ENCODE assay signal across 26 mouse cellular contexts in genomic region chr17:82606642-82607175, GRCm38 (mm10).
DNase-seq lines count a peak whose midpoint lies in the region; ATAC-seq lines count a peak whose summit lies in the region.
"Had no signal": no experiment of that assay in that cellular context is flagged by ENCODE, and none has a peak within 500 bp of the region (broad histone marks: within the 10 kb centered on the region; RNA-seq: fewer than 3 reads in every experiment).

No protein-coding gene starts in this region.

- H3K4me1 ChIP-seq in kidney, embryonic 16.5 days (ENCODE audit: insufficient read depth, low read length), result no peaks in the 10 kb centered on the region
- H3K4me1 ChIP-seq: embryonic facial prominence, embryonic 12.5 days; forebrain, embryonic 12.5 days; heart, embryonic 10.5 days; hindbrain, embryonic 15.5 days; intestine, embryonic 15.5 days; liver, embryonic 12.5 days; midbrain, embryonic 15.5 days; neural tube, embryonic 15.5 days had no signal

- no peak overlapping the region for H3K27ac ChIP-seq in kidney, embryonic 16.5 days (ENCODE audit: low read length)
- H3K27ac ChIP-seq: embryonic facial prominence, embryonic 12.5 days; forebrain, embryonic 12.5 days; heart, embryonic 10.5 days; hindbrain, embryonic 15.5 days; intestine, embryonic 15.5 days; layer of hippocampus, adult 2 months; liver, embryonic 12.5 days; midbrain, embryonic 15.5 days; neural tube, embryonic 15.5 days had no signal

- ATAC-seq in kidney, embryonic 16.5 days (ENCODE audit: low FRiP score, low TSS enrichment), result no peak
- ATAC-seq: intestine, embryonic 15.5 days; liver, embryonic 12.5 days; midbrain, embryonic 15.5 days had no signal

- H3K4me3 ChIP-seq in kidney, embryonic 16.5 days (ENCODE audit: low read length), result no peak overlapping the region
- H3K4me3 ChIP-seq: embryonic facial prominence, embryonic 12.5 days; erythroblast, embryonic 14.5 days; forebrain, embryonic 12.5 days; heart, embryonic 10.5 days; hindbrain, embryonic 15.5 days; intestine, embryonic 15.5 days; layer of hippocampus, adult 2 months; liver, embryonic 12.5 days; midbrain, embryonic 15.5 days; neural tube, embryonic 15.5 days had no signal

- no peak overlapping the region for H3K4me2 ChIP-seq in kidney, embryonic 16.5 days (replicated peaks; ENCODE audit: low read depth, low read length)
- H3K4me2 ChIP-seq: embryonic facial prominence, embryonic 12.5 days; forebrain, embryonic 12.5 days; hindbrain, embryonic 15.5 days; intestine, embryonic 15.5 days; liver, embryonic 12.5 days; midbrain, embryonic 15.5 days; neural tube, embryonic 15.5 days had no signal

- no peaks in the 10 kb centered on the region for H3K27me3 ChIP-seq in kidney, embryonic 16.5 days (ENCODE audit: insufficient read depth, low read length)
- H3K27me3 ChIP-seq: embryonic facial prominence, embryonic 12.5 days; forebrain, embryonic 12.5 days; hindbrain, embryonic 15.5 days; intestine, embryonic 15.5 days; liver, embryonic 12.5 days; midbrain, embryonic 15.5 days; neural tube, embryonic 15.5 days had no signal

- H3K9ac ChIP-seq in kidney, embryonic 16.5 days (replicated peaks; ENCODE audit: low read length), result no peak overlapping the region
- H3K9ac ChIP-seq: embryonic facial prominence, embryonic 12.5 days; forebrain, embryonic 12.5 days; hindbrain, embryonic 15.5 days; intestine, embryonic 15.5 days; liver, embryonic 12.5 days; midbrain, embryonic 15.5 days; neural tube, embryonic 15.5 days had no signal

- H3K36me3 ChIP-seq in kidney, embryonic 16.5 days (ENCODE audit: insufficient read depth, low read length), result no peaks in the 10 kb centered on the region
- H3K36me3 ChIP-seq: embryonic facial prominence, embryonic 12.5 days; forebrain, embryonic 12.5 days; heart, embryonic 10.5 days; hindbrain, embryonic 15.5 days; intestine, embryonic 15.5 days; liver, embryonic 12.5 days; midbrain, embryonic 15.5 days; neural tube, embryonic 15.5 days had no signal

- H3K9me3 ChIP-seq in kidney, embryonic 16.5 days (ENCODE audit: low read length), result no peaks in the 10 kb centered on the region
- H3K9me3 ChIP-seq: embryonic facial prominence, embryonic 12.5 days; forebrain, embryonic 12.5 days; heart, embryonic 10.5 days; hindbrain, embryonic 15.5 days; intestine, embryonic 15.5 days; liver, embryonic 12.5 days; midbrain, embryonic 15.5 days; neural tube, embryonic 15.5 days had no signal

- DNase-seq in adrenal gland, adult 2 months, result peak; percentile 45
- DNase-seq in adrenal gland, postnatal 4 days (ENCODE audit: low spot score in 2 of 2), result no peak
- peak; percentile 2 for DNase-seq in kidney, postnatal 14 days
- DNase-seq in MN1 (ENCODE audit: low spot score), result peak; percentile 35
- DNase-seq in adrenal gland, postnatal 36 days, result peak; percentile 28 to 36
- DNase-seq in natural killer cell, adult 2 months (ENCODE audit: low spot score in 2 of 2), result no peak
- no peak for DNase-seq in yolk sac, embryonic 10.5 days (ENCODE audit: low spot score)
- DNase-seq: cerebellum, adult 18-20 months; cerebellum, postnatal 14 days; heart, postnatal 4 days; kidney, adult 9 months; lung, adult 18-20 months; lung, postnatal 36 days; thymus, adult 2 months; thymus, postnatal 4 days had no signal

- 57% methylated on average over 3 of the region's 3 CpGs for WGBS in kidney, embryonic 16.5 days

Comparison
In these comparisons a context has a peak if more than half of its experiments do, and no peak if none do; other contexts are left out.
1. DNase-seq: peak in adrenal gland, adult 2 months (single experiment), kidney, postnatal 14 days (single experiment), MN1 (single experiment) and adrenal gland, postnatal 36 days (2 of 2); none in adrenal gland, postnatal 4 days (0 of 2), natural killer cell, adult 2 months (0 of 2) and yolk sac, embryonic 10.5 days (single experiment).